Mouse (Mus musculus): ENCODE data around the gene Golm1.

- no peak for TF ChIP-seq CTCF (IDR thresholded peaks at IDR 0.05; ENCODE audit: control insufficient read depth, insufficient read depth, insufficient read length)
- no peak for TF ChIP-seq MAX (IDR thresholded peaks at IDR 0.05)
- TF ChIP-seq MYOD1 (IDR thresholded peaks at IDR 0.05; ENCODE audit: control insufficient read depth, insufficient read length, low read depth), result no peak
- no peak for TF ChIP-seq USF1 (IDR thresholded peaks at IDR 0.05; ENCODE audit: low read depth)
- no peak for TF ChIP-seq CEBPB (IDR thresholded peaks at IDR 0.05; ENCODE audit: low read depth)
- no peak for TF ChIP-seq MYOG (IDR thresholded peaks at IDR 0.05; ENCODE audit: control insufficient read depth, extremely low read depth, insufficient read length)
These were observed 57.1 kb downstream of the Golm1 start for GRCm38 (mm10) chr13:59618463-59618862.
